Mouse (Mus musculus) C2C12 (cell line): ENCODE results near the gene Pomgnt1.

Source experiments
- CTCF ChIP-seq: IDR thresholded peaks from one replicate; pipeline ENCODE4 v1.5.1; 2011; ENCODE audit not compliant: control insufficient read depth, insufficient read depth, insufficient read length
- FOSL1 ChIP-seq: IDR thresholded peaks from one replicate; pipeline ENCODE4 v1.8.0; 2011; ENCODE audit warnings: mild to moderate bottlenecking, low read length; ENCODE audit not compliant: poor library complexity, insufficient read depth, severe bottlenecking
- MYOD1 ChIP-seq: IDR thresholded peaks from one replicate; pipeline ENCODE4 v1.6.1; 2011; ENCODE audit warnings: low read depth; ENCODE audit not compliant: control insufficient read depth, insufficient read length

- TF ChIP-seq CTCF (no peak), FOSL1 (no peak), MYOD1 (no peak)
These were observed 52.9 kb downstream of the Pomgnt1 start for GRCm38 (mm10) chr4:116176543-116176988.
